Mouse (Mus musculus): ENCODE results near the gene Olfr177. TPM values are rescaled to one million over a fixed set of nuclear protein-coding genes. Genes with fewer than 3 reads are reported as not detected.

The Olfr177 gene
- polyA plus RNA-seq (2012; rRNA removed) = not detected in 2 replicates

DNA sequence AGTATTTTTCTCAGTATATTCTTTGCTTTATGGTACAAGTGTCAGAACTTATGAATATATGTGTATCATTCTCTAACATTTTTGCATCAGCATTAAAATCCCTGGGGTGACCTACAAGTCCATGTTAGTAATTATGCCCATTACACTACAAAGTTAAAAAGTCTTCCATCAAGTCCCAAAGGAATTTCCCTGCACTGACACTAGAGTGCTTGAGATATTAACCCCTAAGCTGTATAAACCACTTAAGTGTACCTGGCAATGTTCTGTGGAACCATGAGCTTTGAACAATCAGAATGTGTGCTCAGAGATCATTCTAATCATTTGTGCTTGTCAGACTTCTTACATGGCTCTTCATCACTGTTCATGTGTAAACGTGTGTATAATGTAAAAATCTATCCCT lies at the start of gene Olfr177:
Gene Olfr177, minus strand, starts transcription at position 101 of the 400 bp plus-strand sequence.

DNA sequence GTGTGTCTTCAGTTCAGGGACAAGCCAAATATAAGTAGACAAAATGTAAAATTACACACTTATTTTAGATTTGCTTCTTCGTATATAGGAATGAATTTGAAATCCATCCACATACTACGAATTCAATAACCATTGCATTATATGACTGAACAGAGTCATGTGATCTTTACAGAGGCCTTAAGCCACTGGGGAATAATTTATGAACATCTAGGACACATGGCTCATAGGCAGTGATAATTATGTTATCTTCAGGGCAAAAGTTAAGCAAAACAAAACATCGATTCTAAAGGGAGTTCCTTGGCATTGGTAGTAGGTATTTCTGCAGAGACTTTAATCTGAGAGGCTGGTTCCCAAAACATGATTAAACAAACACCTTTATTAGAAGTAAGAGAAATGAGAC lies 17.4 kb upstream of the Olfr177 start, which contains the start of gene Olfr178:
Gene Olfr178, minus strand, starts transcription at position 101 of the 400 bp plus-strand sequence.

GRCm38 (mm10) chr16:58826732-58827319 lies 47.7 kb downstream of the Olfr177 start, which contains the start of gene Olfr175-ps1:
Gene Olfr175-ps1 (minus strand): TSS chr16:58826782.

Other genes with a start within 250 kb of the Olfr177 start
- gene E330017A01Rik, start 236.0 kb downstream of the Olfr177 start, polyA plus RNA-seq (2012; rRNA removed) = not detected in 2 replicates
- 29.5 and 45.9 TPM in 2 replicates for gene Cpox, start 204.5 kb downstream of the Olfr177 start, polyA plus RNA-seq (2012; rRNA removed)
- gene Gpr15, start 155.7 kb downstream of the Olfr177 start, polyA plus RNA-seq (2012; rRNA removed) = 0.06 and 0.25 TPM in 2 replicates
- gene Cldnd1, start 146.9 kb downstream of the Olfr177 start, polyA plus RNA-seq (2012; rRNA removed) = 71.1 and 85.0 TPM in 2 replicates
- gene Olfr172, start 111.6 kb downstream of the Olfr177 start, polyA plus RNA-seq (2012; rRNA removed) = not detected in 2 replicates
- not detected in 2 replicates for gene Olfr173, start 74.5 kb downstream of the Olfr177 start, polyA plus RNA-seq (2012; rRNA removed)
- not detected in 2 replicates for gene Olfr175-ps1, start 48.0 kb downstream of the Olfr177 start, polyA plus RNA-seq (2012; rRNA removed)
- gene Olfr178, start 17.3 kb upstream of the Olfr177 start, polyA plus RNA-seq (2012; rRNA removed) = not detected in 2 replicates
- not detected in 2 replicates for gene Olfr181, start 54.0 kb upstream of the Olfr177 start, polyA plus RNA-seq (2012; rRNA removed)
- gene Olfr180, start 54.6 kb upstream of the Olfr177 start, polyA plus RNA-seq (2012; rRNA removed) = not detected in 2 replicates
- gene Olfr183, start 120.6 kb upstream of the Olfr177 start, polyA plus RNA-seq (2012; rRNA removed) = not detected in 2 replicates
- not detected in 2 replicates for gene Olfr186, start 155.5 kb upstream of the Olfr177 start, polyA plus RNA-seq (2012; rRNA removed)
- not detected in 2 replicates for gene Olfr187, start 165.0 kb upstream of the Olfr177 start, polyA plus RNA-seq (2012; rRNA removed)
- not detected in 2 replicates for gene Olfr190, start 203.2 kb upstream of the Olfr177 start, polyA plus RNA-seq (2012; rRNA removed)
- gene Olfr191, start 215.1 kb upstream of the Olfr177 start, polyA plus RNA-seq (2012; rRNA removed) = not detected in 2 replicates
- gene Olfr193, start 237.1 kb upstream of the Olfr177 start, polyA plus RNA-seq (2012; rRNA removed) = not detected in 2 replicates
- gene Olfr194, start 246.3 kb upstream of the Olfr177 start, polyA plus RNA-seq (2012; rRNA removed) = not detected in 2 replicates